ENCODE assay signal across 9 mouse cellular contexts in the genomic region with DNA sequence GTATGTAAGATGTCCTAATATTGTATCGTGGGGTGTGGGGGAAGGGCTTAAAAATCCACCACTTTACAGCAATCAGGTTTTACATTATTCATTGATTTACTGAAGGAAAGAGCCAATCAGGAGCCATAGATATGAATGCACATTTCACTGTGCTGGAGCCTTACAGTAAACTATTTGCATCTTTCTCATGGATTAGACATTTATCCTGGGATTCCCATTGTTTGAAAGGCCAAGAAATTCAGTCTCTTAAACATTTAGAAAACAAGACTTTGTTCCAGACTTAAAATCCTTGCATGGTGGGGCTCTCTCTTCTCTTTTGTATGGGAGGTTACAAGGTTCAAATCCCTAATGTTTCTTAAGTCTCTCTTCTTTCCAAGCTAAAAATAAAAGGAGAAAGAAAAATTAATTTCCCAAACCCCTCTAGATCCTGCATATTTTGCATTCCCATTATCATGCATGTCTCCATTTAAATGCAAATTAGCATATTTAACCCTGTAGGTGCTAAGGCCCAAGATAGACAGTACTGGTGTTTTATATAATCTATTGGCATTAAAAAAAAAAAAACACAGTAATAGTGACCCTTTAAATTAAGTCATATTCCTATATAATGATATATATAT.
DNase-seq lines count a peak whose midpoint lies in the region; ATAC-seq and TF ChIP-seq lines count a peak whose summit lies in the region.
"Had no signal": no experiment of that assay in that cellular context is flagged by ENCODE, and none has a peak within 500 bp of the region (broad histone marks: within the 10 kb centered on the region; RNA-seq: fewer than 3 reads in every experiment).

No protein-coding gene starts in this region.

- no peak overlapping the region for H3K9ac ChIP-seq in heart, postnatal 0 days (replicated peaks; ENCODE audit: low read depth, low read length)
- H3K9ac ChIP-seq in midbrain, embryonic 15.5 days = peak overlapping the region; percentile 96
- H3K9ac ChIP-seq: stomach, embryonic 15.5 days had no signal

- peak overlapping the region; percentile 31; the same call in 1 of the 2 replicates for H3K4me3 ChIP-seq in heart, postnatal 0 days (ENCODE audit: low read depth, low read length)
- peak overlapping the region; percentile 85 for H3K4me3 ChIP-seq in hindbrain, embryonic 10.5 days
- peak overlapping the region; percentile 50 for H3K4me3 ChIP-seq in midbrain, embryonic 15.5 days

- no peaks in the 10 kb centered on the region for H3K9me3 ChIP-seq in heart, postnatal 0 days (replicated peaks; ENCODE audit: control insufficient read depth, low read length)
- no peaks in the 10 kb centered on the region for H3K9me3 ChIP-seq in hindbrain, embryonic 10.5 days
- no peaks in the 10 kb centered on the region for H3K9me3 ChIP-seq in midbrain, embryonic 15.5 days
- H3K9me3 ChIP-seq: stomach, embryonic 15.5 days had no signal

- ATAC-seq in heart, postnatal 0 days (ENCODE audit: insufficient read depth, low read depth) = no peak
- ATAC-seq in midbrain, embryonic 15.5 days (replicated peaks) = no peak

- H3K27ac ChIP-seq in heart, postnatal 0 days (ENCODE audit: low read depth) = no peak overlapping the region
- peak overlapping the region; percentile 99 for H3K27ac ChIP-seq in hindbrain, embryonic 10.5 days
- H3K27ac ChIP-seq in midbrain, embryonic 15.5 days = peak overlapping the region; percentile 98
- H3K27ac ChIP-seq: stomach, embryonic 15.5 days had no signal

- peak; percentile 3 for DNase-seq in heart, postnatal 0 days (ENCODE audit: low spot score)
- no peak for DNase-seq in heart, postnatal 25 days (ENCODE audit: low spot score)
- peak; percentile 51 for DNase-seq in brain, embryonic 18.5 days (ENCODE audit: low read depth, low spot score)
- no peak for DNase-seq in hindbrain, embryonic 10.5 days (ENCODE audit: low spot score)
- DNase-seq in adrenal gland, postnatal 25 days = no peak
- no peak for DNase-seq in urinary bladder, postnatal 4 days (ENCODE audit: low spot score in 2 of 2)
- no peak for DNase-seq in cerebellum, adult 11 months

- intact Hi-C loops in heart, postnatal 25 days (cut with DNase I) = loop anchor here (10.0 kb wide), 1 partner anchor 491 kb away; a partner anchor contains a TSS

- no peak for TF ChIP-seq EP300 in heart, postnatal 0 days (IDR thresholded peaks at IDR 0.05; ENCODE audit: low read depth)

- H3K27me3 ChIP-seq in heart, postnatal 0 days (ENCODE audit: control insufficient read depth, insufficient read depth, low read length) = peaks cover 92% of the 10 kb centered on the region
- peaks cover 50% of the 10 kb centered on the region for H3K27me3 ChIP-seq in hindbrain, embryonic 10.5 days (ENCODE audit: insufficient read depth, poor library complexity, severe bottlenecking)
- H3K27me3 ChIP-seq in midbrain, embryonic 15.5 days (replicated peaks) = no peaks in the 10 kb centered on the region

- peak overlapping the region; percentile 48 for H3K4me2 ChIP-seq in heart, postnatal 0 days (ENCODE audit: low read depth, low read length)
- peak overlapping the region; percentile 62 for H3K4me2 ChIP-seq in midbrain, embryonic 15.5 days

- H3K36me3 ChIP-seq in heart, postnatal 0 days (replicated peaks; ENCODE audit: control insufficient read depth, insufficient read depth, low read length) = no peaks in the 10 kb centered on the region
- H3K36me3 ChIP-seq in hindbrain, embryonic 10.5 days = peaks cover 55% of the 10 kb centered on the region
- H3K36me3 ChIP-seq in midbrain, embryonic 15.5 days (replicated peaks) = no peaks in the 10 kb centered on the region
- H3K36me3 ChIP-seq: stomach, embryonic 15.5 days had no signal

- H3K4me1 ChIP-seq in heart, postnatal 0 days (ENCODE audit: control insufficient read depth, insufficient read depth) = peaks cover 9% of the 10 kb centered on the region
- H3K4me1 ChIP-seq in hindbrain, embryonic 10.5 days (replicated peaks) = peaks cover 18% of the 10 kb centered on the region; the same call in 1 of the 2 replicates
- H3K4me1 ChIP-seq in midbrain, embryonic 15.5 days = no peaks in the 10 kb centered on the region

- 3% methylated on average over 1 of the region's 1 CpGs for WGBS in heart, postnatal 0 days
- 0% methylated on average over 1 of the region's 1 CpGs for WGBS in hindbrain, embryonic 10.5 days
- WGBS in midbrain, embryonic 15.5 days = 4% methylated on average over 1 of the region's 1 CpGs

- TF ChIP-seq CTCF in heart, postnatal 0 days (IDR thresholded peaks at IDR 0.05; ENCODE audit: low read depth) = no peak

Comparison
In these comparisons a context has a peak if more than half of its experiments do, and no peak if none do; other contexts are left out.
1. DNase-seq: peak in heart, postnatal 0 days (single experiment) and brain, embryonic 18.5 days (single experiment); none in heart, postnatal 25 days (single experiment), hindbrain, embryonic 10.5 days (single experiment), adrenal gland, postnatal 25 days (single experiment), urinary bladder, postnatal 4 days (0 of 2) and cerebellum, adult 11 months (single experiment).
2. H3K4me3 ChIP-seq: peak in every context shown above with its lines; median percentile 85 in hindbrain, embryonic 10.5 days; 50 in midbrain, embryonic 15.5 days; 31 in heart, postnatal 0 days.